Mouse (Mus musculus): ENCODE measurements around the gene Unc5cl. TPM values are rescaled to one million over a fixed set of nuclear protein-coding genes. Genes with fewer than 3 reads are reported as not detected.

Gene Unc5cl
- polyA plus RNA-seq, 1 experiment from 2014 or later: 0.68 TPM

DNA sequence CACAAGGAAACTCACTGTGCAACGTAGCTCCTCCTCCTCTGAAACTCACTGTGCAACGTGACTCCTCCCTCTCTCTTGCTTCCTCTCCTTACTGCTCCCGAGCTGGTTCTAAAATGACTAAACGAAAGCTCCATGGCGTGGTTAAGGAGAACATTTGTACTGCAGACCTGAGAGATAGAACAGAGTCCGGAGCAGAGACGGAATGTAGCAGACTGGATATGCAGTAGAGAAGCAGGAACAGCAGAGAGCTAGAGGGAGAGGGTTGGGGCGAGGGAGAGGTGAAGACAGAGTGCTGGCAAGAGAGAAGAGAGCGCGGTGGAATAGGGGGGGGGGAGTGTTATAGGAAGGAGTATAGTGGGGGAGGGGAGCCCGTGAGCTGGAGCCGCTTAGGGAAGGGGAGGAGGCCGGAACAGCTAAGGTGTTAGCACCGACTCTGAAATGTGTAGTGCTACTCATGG, 131.2 kb downstream of the Unc5cl start:
- H3K4me3 ChIP-seq (ENCODE audit: low read depth, low read length): peak overlapping the region; percentile 34
- peaks cover 2% of the 10 kb centered on the region; the same call in 1 of the 2 replicates for H3K4me1 ChIP-seq (ENCODE audit: insufficient read depth)
- DNase-seq (no peak), ATAC-seq (no peak)
- no peak overlapping the region for H3K27ac ChIP-seq (ENCODE audit: low read depth)
- no peak for TF ChIP-seq EP300 (IDR thresholded peaks at IDR 0.05; ENCODE audit: low read depth)
- TF ChIP-seq CTCF (IDR thresholded peaks at IDR 0.05; ENCODE audit: low read depth): no peak
- no peaks in the 10 kb centered on the region for H3K27me3 ChIP-seq (ENCODE audit: insufficient read depth, low read length)
- 6% methylated on average over 14 of the region's 14 CpGs for WGBS (ENCODE audit: insufficient replicate concordance)
- no peaks in the 10 kb centered on the region for H3K9me3 ChIP-seq (ENCODE audit: low read length)
- peak overlapping the region; percentile 69 for H3K4me2 ChIP-seq (ENCODE audit: low read depth, low read length)
- peak overlapping the region; percentile 38 for H3K9ac ChIP-seq (replicated peaks)
- no peaks in the 10 kb centered on the region for H3K36me3 ChIP-seq (replicated peaks; ENCODE audit: insufficient read depth, low read length)

DNA sequence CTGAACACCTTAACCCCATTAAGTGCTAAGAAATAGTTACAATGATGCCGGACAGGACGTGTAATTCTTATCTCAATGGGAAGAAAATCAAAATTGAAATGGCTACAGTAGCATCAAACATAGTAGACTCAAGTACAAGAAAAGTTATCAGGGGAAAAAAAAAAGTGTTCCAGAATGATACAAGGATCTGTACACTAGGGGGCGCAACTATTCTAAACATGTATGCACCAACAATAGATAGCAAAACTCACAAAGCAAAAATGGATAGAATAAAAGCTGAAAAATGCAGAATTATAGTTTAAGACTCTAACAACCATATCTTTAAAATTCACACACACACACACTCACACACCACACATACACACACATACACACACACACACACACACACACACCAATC, 134.0 kb downstream of the Unc5cl start:
- Histone ChIP-seq H3K27me3 (ENCODE audit: insufficient read depth, low read length) (no peaks in the 10 kb centered on the region), H3K9ac (replicated peaks) (no peak overlapping the region), H3K4me3 (ENCODE audit: low read depth, low read length) (no peak overlapping the region), H3K4me2 (ENCODE audit: low read depth, low read length) (no peak overlapping the region), H3K27ac (ENCODE audit: low read depth) (no peak overlapping the region), H3K9me3 (ENCODE audit: low read length) (no peaks in the 10 kb centered on the region), H3K36me3 (replicated peaks; ENCODE audit: insufficient read depth, low read length) (no peaks in the 10 kb centered on the region), H3K4me1 (ENCODE audit: insufficient read depth) (peaks cover 2% of the 10 kb centered on the region; the same call in 1 of the 2 replicates)
- 46% methylated on average over 3 of the region's 3 CpGs for WGBS (ENCODE audit: insufficient replicate concordance)
- ATAC-seq (no peak), DNase-seq (no peak)
- TF ChIP-seq EP300 (IDR thresholded peaks at IDR 0.05; ENCODE audit: low read depth): no peak
- TF ChIP-seq CTCF (IDR thresholded peaks at IDR 0.05; ENCODE audit: low read depth): peak; percentile 39

Other genes starting within 250 kb of the Unc5cl start
- 1.6 and 2.1 TPM in 2 replicates for gene Trem1, start 222.1 kb upstream of the Unc5cl start, polyA plus RNA-seq (2015; fragmentation: Nextera tagmentation; extraction: Ambion mirVana)
- gene Trem3, start 207.1 kb upstream of the Unc5cl start, polyA plus RNA-seq (2015; fragmentation: Nextera tagmentation; extraction: Ambion mirVana): 12.2 and 14.3 TPM in 2 replicates
- gene Treml4, start 190.6 kb upstream of the Unc5cl start, polyA plus RNA-seq (2015; fragmentation: Nextera tagmentation; extraction: Ambion mirVana): 7.9 and 9.2 TPM in 2 replicates
- gene Treml2, start 155.4 kb upstream of the Unc5cl start, polyA plus RNA-seq (2015; fragmentation: Nextera tagmentation; extraction: Ambion mirVana): 2.0 and 2.7 TPM in 2 replicates
- 4.7 and 5.1 TPM in 2 replicates for gene B430306N03Rik, start 138.8 kb upstream of the Unc5cl start, polyA plus RNA-seq (2015; fragmentation: Nextera tagmentation; extraction: Ambion mirVana)
- 5.6 and 6.3 TPM in 2 replicates for gene Trem2, start 108.5 kb upstream of the Unc5cl start, polyA plus RNA-seq (2015; fragmentation: Nextera tagmentation; extraction: Ambion mirVana)
- 17.3 and 18.8 TPM in 2 replicates for gene Treml1, start 95.0 kb upstream of the Unc5cl start, polyA plus RNA-seq (2015; fragmentation: Nextera tagmentation; extraction: Ambion mirVana)
- gene Nfya, start 45.0 kb upstream of the Unc5cl start, polyA plus RNA-seq (2015; fragmentation: Nextera tagmentation; extraction: Ambion mirVana): 3.2 and 3.7 TPM in 2 replicates
- 29.7 and 30.1 TPM in 2 replicates for gene Oard1, start 44.9 kb upstream of the Unc5cl start, polyA plus RNA-seq (2015; fragmentation: Nextera tagmentation; extraction: Ambion mirVana)
- gene Apobec2, start 22.0 kb upstream of the Unc5cl start, polyA plus RNA-seq (2015; fragmentation: Nextera tagmentation; extraction: Ambion mirVana): 0.25 and 3.6 TPM in 2 replicates
- gene Tspo2, start 3.4 kb upstream of the Unc5cl start, polyA plus RNA-seq (2015; fragmentation: Nextera tagmentation; extraction: Ambion mirVana): 61.1 and 65.2 TPM in 2 replicates